ENCODE assay signal across 9 mouse cellular contexts in genomic region chr17:49539204-49539603, GRCm38 (mm10). TPM values are rescaled to one million over a fixed set of nuclear protein-coding genes. Genes with fewer than 3 reads are reported as not detected.
DNase-seq lines count a peak whose midpoint lies in the region; ATAC-seq and TF ChIP-seq lines count a peak whose summit lies in the region.
"Had no signal": no experiment of that assay in that cellular context is flagged by ENCODE, and none has a peak within 500 bp of the region (broad histone marks: within the 10 kb centered on the region; RNA-seq: fewer than 3 reads in every experiment).

No protein-coding gene starts in this region.

- no peak for ATAC-seq in liver, embryonic 11.5 days (replicated peaks; ENCODE audit: low FRiP score)
- ATAC-seq in forebrain, embryonic 16.5 days: peak; percentile 88
- peak; percentile 72 for ATAC-seq in kidney, postnatal 0 days (replicated peaks; ENCODE audit: low FRiP score, low read depth)
- peak; percentile 48 for ATAC-seq in lung, embryonic 14.5 days (ENCODE audit: insufficient read depth)

- H3K36me3 ChIP-seq in liver, embryonic 11.5 days (ENCODE audit: control insufficient read depth, insufficient read depth, low read length): no peaks in the 10 kb centered on the region
- H3K36me3 ChIP-seq in forebrain, embryonic 16.5 days (ENCODE audit: control insufficient read depth, insufficient read depth): no peaks in the 10 kb centered on the region
- H3K36me3 ChIP-seq in kidney, postnatal 0 days (ENCODE audit: insufficient read depth, low read length): no peaks in the 10 kb centered on the region
- no peaks in the 10 kb centered on the region for H3K36me3 ChIP-seq in lung, embryonic 14.5 days (ENCODE audit: insufficient read depth)

- H3K4me2 ChIP-seq in liver, embryonic 11.5 days: no peak overlapping the region
- H3K4me2 ChIP-seq in forebrain, embryonic 16.5 days (ENCODE audit: low read length): no peak overlapping the region
- H3K4me2 ChIP-seq in kidney, postnatal 0 days (ENCODE audit: low read length): peak overlapping the region; percentile 21; the same call in 1 of the 2 replicates
- H3K4me2 ChIP-seq in lung, embryonic 14.5 days: no peak overlapping the region

- H3K27ac ChIP-seq in liver, embryonic 11.5 days (ENCODE audit: low read depth, low read length): no peak overlapping the region
- H3K27ac ChIP-seq in forebrain, embryonic 16.5 days (ENCODE audit: low read length): no peak overlapping the region
- no peak overlapping the region for H3K27ac ChIP-seq in kidney, postnatal 0 days
- H3K27ac ChIP-seq in lung, embryonic 14.5 days (ENCODE audit: low read depth): peak overlapping the region; percentile 58

- WGBS in liver, embryonic 11.5 days: 47% methylated on average over 8 of the region's 8 CpGs
- 6% methylated on average over 8 of the region's 8 CpGs for WGBS in forebrain, embryonic 16.5 days
- WGBS in kidney, postnatal 0 days: 23% methylated on average over 8 of the region's 8 CpGs
- 16% methylated on average over 8 of the region's 8 CpGs for WGBS in lung, embryonic 14.5 days

- H3K4me1 ChIP-seq in liver, embryonic 11.5 days (replicated peaks; ENCODE audit: control insufficient read depth, insufficient read depth, low read length): no peaks in the 10 kb centered on the region
- H3K4me1 ChIP-seq in forebrain, embryonic 16.5 days (replicated peaks; ENCODE audit: control insufficient read depth, insufficient read depth, low read length): peaks cover 11% of the 10 kb centered on the region
- H3K4me1 ChIP-seq in kidney, postnatal 0 days (replicated peaks; ENCODE audit: insufficient read depth, low read length): 0 out of 2 replicates have a peak, but pooled peaks cover 8% of the 10 kb centered on the region
- peaks cover 28% of the 10 kb centered on the region for H3K4me1 ChIP-seq in lung, embryonic 14.5 days (ENCODE audit: insufficient read depth)

- no peak for TF ChIP-seq CTCF in kidney, postnatal 0 days (IDR thresholded peaks at IDR 0.05; ENCODE audit: low read depth)
- no peak for TF ChIP-seq CTCF in lung, embryonic 14.5 days (IDR thresholded peaks at IDR 0.05; ENCODE audit: low read depth)

- H3K9me3 ChIP-seq in liver, embryonic 11.5 days (ENCODE audit: control insufficient read depth, low read length): no peaks in the 10 kb centered on the region
- H3K9me3 ChIP-seq in forebrain, embryonic 16.5 days (ENCODE audit: control insufficient read depth, low read length): no peaks in the 10 kb centered on the region
- no peaks in the 10 kb centered on the region for H3K9me3 ChIP-seq in kidney, postnatal 0 days (replicated peaks; ENCODE audit: low read length)
- H3K9me3 ChIP-seq in lung, embryonic 14.5 days (ENCODE audit: low read depth, low read length): no peaks in the 10 kb centered on the region

- intact Hi-C loops in gastrocnemius, postnatal 36 days (cut with DNase I): no loop called here

- no peak overlapping the region for H3K4me3 ChIP-seq in liver, embryonic 11.5 days (ENCODE audit: low read depth, low read length)
- no peak overlapping the region for H3K4me3 ChIP-seq in forebrain, embryonic 16.5 days (replicated peaks; ENCODE audit: low read length)
- no peak overlapping the region for H3K4me3 ChIP-seq in kidney, postnatal 0 days (replicated peaks; ENCODE audit: low read depth, low read length)
- no peak overlapping the region for H3K4me3 ChIP-seq in lung, embryonic 14.5 days (ENCODE audit: low read depth, low read length)

- no peak overlapping the region for H3K9ac ChIP-seq in liver, embryonic 11.5 days (ENCODE audit: low read depth, low read length)
- no peak overlapping the region for H3K9ac ChIP-seq in forebrain, embryonic 16.5 days (replicated peaks; ENCODE audit: low read depth, low read length)
- H3K9ac ChIP-seq in kidney, postnatal 0 days (ENCODE audit: low read depth, low read length): no peak overlapping the region
- H3K9ac ChIP-seq in lung, embryonic 14.5 days: no peak overlapping the region

- no peaks in the 10 kb centered on the region for H3K27me3 ChIP-seq in liver, embryonic 11.5 days (replicated peaks; ENCODE audit: control insufficient read depth, insufficient read depth, low read length)
- no peaks in the 10 kb centered on the region for H3K27me3 ChIP-seq in forebrain, embryonic 16.5 days (replicated peaks; ENCODE audit: control insufficient read depth, insufficient read depth, low read length)
- no peaks in the 10 kb centered on the region for H3K27me3 ChIP-seq in kidney, postnatal 0 days (ENCODE audit: insufficient read depth, low read length)
- H3K27me3 ChIP-seq in lung, embryonic 14.5 days (ENCODE audit: insufficient read depth, low read length): no peaks in the 10 kb centered on the region

- DNase-seq in liver: peak; percentile 6
- no peak for DNase-seq in liver, embryonic 11.5 days (ENCODE audit: low spot score)
- peak; percentile 94 for DNase-seq in kidney, postnatal 0 days (ENCODE audit: low spot score)
- DNase-seq in lung, embryonic 14.5 days: peak; percentile 89
- DNase-seq in right cerebral cortex, postnatal 14 days: peak; percentile 35
- no peak for DNase-seq in cerebellum, adult 9-10 months
- no peak for DNase-seq in gastrocnemius, postnatal 36 days

RNA-seq across cellular contexts. Expression of gene Daam2, which starts 24.9 kb away (rescaled TPM):
- 2.2 and 2.6 TPM in 2 replicates for polyA plus RNA-seq in liver, embryonic 11.5 days (2014; fragmentation: Nextera tagmentation; extraction: Ambion mirVana)
- polyA plus RNA-seq in forebrain, embryonic 16.5 days (2015; fragmentation: Nextera tagmentation; extraction: Ambion mirVana): 1.6 and 1.7 TPM in 2 replicates
- 4.7 and 4.8 TPM in 2 replicates for polyA plus RNA-seq in kidney, postnatal 0 days (2015; fragmentation: Nextera tagmentation; extraction: Ambion mirVana)
- 18.1 and 19.6 TPM in 2 replicates for polyA plus RNA-seq in lung, embryonic 14.5 days (2014; fragmentation: Nextera tagmentation; extraction: Ambion mirVana)
- 1 to 10 TPM; 5.2 to 5.5 TPM for total RNA-seq in gastrocnemius, postnatal 36 days (2021)
- total RNA-seq: hematopoietic stem cell, adult 5-6 weeks had no signal

Comparison
In these comparisons a context has a peak if more than half of its experiments do, and no peak if none do; other contexts are left out.
1. DNase-seq: peak in liver (single experiment), kidney, postnatal 0 days (single experiment), lung, embryonic 14.5 days (single experiment) and right cerebral cortex, postnatal 14 days (single experiment); none in liver, embryonic 11.5 days (single experiment), cerebellum, adult 9-10 months (single experiment) and gastrocnemius, postnatal 36 days (0 of 2).